Mouse (Mus musculus) T-helper 1 cell (primary cell): ENCODE measurements around the gene Tmem59.

ENCODE experiments used
- in situ Hi-C: fragments of 300-600 bp; cut with MboI, MseI; formaldehyde crosslinking; loops from one replicate; pipeline ENCODE4 v1.15.1; 2025; ENCODE audit warnings: high pct_unique_total_duplicates

The Tmem59 gene

DNA sequence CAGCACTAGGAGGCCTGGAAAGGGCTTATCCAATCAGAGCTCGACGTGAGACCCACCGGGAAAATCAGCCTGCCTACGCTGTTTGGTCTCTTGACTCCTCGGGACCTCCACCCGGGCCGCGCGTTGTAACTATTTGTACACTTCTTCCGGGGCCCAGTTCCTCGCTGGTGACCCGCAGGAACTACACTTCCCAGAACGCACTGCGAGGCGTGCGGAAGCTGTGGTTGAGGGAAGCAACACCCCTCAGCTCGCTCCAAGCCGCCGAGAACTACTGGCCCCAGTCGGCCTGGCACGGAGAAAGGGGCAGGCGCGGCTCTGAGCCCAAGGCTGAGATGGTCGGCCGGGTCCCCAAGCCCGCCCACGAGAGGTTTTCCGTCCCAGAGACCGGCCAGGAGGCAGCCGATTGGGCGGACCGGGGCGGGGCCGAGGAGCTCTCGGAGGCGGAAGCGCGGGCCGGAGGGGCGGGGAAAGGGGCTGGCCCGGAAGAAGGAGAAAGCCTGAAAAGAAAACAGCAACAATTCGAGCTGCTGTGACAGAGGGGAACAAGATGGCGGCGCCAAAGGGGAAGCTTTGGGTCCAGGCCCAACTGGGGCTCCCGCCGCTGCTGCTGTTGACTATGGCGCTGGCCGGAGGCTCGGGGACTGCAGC lies at the start of gene Tmem59:
Tmem59 (plus strand) TSS at position 218 of the 648 bp plus-strand sequence.
- in situ Hi-C loops, result loop anchor here (10.0 kb wide), 1 partner anchor 344 kb away; no protein-coding TSS in a partner anchor

DNA sequence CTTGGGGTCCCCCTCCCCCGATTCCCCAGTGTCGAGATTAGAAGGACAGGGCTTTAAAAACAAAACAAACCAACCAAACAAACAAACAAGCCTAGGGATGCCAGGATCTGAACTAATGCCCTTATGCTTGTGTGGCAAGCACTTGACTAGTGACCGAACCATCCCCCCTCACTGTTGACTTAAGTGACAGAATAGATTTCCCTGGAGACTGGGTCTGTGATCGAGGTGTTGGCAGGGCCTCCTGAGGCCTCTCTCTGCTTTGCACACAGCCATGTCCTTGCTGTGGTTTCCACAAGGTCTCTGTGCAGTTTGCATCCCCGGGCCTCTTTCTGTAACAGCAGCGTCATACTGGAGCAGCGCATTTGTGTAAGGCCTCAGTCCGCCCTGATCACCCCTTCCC lies 48.8 kb upstream of the Tmem59 start:
- in situ Hi-C loops, result no loop called here

DNA sequence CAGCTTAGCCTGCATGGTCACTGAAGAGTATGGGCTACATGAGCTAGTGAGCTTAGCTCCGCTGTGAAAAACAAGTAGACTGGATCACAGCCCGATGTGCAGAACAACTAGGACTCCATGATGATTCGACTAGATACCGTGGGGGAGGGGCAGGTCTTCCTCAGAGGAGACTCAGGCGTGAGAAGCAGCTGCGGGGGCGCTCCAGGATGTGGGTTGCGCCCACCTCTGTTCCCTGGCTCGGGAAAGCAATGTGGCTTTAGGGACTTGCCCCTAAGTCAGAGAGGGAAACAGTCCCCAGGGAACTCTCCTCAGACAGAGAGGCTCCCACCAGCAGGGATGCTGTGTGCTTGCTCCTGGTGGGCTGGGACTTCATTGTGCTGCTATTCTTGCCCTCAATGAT lies 47.7 kb upstream of the Tmem59 start:
- in situ Hi-C loops, result no loop called here

DNA sequence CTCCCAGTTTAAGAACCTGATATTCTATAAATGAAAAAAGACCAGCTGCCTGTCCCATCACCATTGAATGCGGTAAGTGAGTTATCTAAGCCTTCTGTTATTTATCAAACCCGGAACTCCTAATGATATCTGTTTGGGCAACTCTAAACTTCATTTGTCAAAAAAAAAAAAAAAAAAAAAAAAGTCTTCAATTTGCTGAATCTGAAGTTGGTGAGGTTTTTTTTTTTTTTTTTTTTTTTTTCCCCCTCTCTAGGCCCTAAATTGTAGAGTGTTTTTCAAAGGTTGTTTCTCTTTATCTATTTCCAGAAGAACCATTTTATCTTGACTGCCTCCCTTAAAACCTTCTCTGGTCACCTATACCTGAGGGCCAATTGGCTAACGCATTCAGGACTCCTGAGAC lies 43.3 kb upstream of the Tmem59 start:
- in situ Hi-C loops, result no loop called here

DNA sequence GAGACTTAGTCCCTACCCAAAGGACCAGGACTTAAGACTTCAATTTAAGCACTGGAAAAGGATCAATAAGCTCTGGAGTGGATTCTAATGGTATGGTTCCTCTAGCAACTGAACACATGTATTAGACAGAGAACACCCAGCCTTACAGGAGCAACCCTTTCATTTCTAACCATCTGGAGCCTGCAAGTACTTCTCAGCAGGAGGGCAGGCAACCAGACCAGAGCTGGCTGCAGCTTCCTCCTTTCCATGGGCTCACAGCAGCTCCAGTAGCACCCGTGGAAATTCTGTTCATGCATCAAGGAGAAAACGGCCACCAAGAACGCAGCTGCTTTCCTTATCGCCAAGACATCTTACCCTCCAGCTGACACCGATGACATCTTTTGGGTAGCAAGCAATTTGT lies 42.5 kb upstream of the Tmem59 start:
- in situ Hi-C loops, result no loop called here

DNA sequence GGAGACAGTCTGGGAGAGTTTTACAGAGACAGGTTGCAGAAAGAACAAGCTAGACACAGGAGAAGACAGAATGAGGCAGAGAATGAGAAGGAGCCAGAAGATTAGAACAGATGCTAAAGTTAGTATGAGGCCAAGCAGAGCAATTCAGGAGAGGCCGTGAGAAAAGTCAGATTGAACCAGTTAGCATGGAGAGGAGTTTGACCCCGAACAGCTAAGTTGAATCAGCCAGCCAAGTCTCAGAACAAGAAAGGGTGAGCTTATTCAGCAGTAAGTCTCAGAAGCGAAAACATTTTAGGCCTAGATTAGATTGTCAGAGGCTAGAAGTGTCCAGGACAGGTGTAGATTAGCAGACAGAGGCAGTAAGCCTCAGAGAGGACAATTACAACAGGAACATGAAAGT lies 41.7 kb upstream of the Tmem59 start:
- in situ Hi-C loops, result no loop called here

DNA sequence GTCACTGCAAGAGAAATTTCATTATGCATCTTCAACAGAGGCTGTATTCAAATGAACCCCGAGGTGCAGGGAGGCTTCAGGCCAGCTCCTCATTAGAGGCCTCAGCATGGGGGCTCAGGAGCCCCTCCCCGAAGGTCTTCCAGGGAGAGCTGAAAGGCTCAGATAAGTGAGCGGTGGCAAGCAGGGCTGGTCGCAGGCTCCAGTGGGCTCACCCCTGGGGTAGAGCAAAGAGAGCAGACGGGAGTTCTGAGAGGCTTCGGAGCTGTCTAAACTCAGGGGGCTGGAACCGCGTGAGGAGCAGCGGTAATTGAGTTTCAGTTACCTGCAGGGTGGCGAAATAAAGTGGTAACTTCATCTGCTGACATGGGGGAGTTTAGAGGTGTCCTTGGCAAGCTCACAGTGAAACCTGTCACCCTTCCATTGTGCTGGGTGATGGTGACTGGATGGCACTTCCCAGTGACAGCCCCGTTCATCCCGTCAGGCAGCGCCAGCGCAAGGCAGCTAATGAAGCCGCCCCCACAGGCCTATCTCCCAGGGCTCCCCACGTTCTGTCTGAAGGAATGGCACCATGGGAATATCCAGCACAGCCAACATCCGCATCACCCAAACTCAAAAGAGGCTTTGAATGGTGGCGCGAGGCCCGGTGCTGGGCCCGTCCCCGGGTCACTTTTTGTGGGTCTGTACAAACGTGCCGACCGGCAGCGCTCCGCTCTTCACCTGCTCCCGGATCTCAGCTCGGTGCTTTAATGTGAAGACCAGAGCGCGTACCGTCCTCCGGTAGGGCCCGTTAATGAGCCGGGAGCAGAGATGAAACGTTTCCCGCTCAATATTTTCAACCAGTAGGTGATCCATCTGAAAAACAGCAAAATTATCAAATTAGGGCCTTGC lies 39.0 kb upstream of the Tmem59 start:
- in situ Hi-C loops, result no loop called here

DNA sequence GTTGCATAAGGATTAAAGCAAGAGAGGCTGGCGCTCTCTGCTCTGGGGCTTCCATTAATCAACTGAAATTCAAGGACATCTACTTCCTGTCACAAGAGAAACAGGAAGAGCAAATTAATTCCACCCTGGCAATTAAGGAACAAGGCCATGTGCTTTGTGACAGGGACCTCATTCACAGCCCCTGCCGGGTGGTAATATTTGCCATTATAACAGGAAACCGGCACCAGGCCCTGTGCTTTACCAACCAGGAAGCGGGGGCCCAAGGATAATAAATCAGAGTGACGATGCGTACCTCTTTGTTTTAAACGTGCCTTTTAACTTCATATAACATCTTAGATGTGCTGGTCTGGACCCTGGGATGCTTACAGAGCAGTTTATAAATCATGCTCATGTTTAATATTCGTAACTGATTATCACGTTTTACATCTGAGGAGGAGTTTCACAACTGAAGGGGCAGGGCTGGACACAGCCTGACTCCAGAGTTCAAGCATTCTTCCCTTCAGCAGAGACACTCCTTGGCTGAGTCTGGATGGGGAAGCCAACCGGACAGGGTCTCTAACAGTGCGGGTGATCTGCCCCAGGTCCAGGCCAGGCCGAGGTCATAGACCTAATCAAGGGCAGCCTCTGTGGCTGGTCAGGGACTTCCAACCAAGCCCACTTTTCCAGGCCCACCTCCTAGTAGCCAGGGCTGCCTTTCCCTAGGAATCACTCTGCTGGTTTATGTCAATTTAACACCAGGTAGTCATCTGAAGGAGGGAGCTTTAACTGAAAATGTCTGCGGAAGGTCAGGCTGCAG lies 38.2 kb upstream of the Tmem59 start:
- in situ Hi-C loops, result no loop called here

DNA sequence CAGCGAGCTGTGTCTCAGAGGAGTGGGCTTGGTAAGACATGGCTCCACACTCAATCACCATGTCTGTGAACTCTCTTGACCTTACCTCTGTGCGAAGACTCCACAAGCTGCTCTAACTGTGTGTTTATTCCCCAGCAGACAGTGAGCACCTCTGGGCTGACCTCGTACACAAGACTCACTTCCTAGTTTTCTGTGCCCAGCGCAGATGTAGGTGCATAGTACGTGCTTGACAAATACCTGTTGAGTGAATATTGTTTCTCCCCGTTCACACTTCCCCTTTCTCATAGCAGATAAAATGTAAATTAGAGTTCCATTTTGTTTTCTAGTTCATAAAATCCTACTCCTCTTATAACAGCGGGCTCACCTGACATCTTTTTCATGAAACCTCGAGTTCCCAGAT lies 34.7 kb upstream of the Tmem59 start:
- in situ Hi-C loops, result no loop called here

DNA sequence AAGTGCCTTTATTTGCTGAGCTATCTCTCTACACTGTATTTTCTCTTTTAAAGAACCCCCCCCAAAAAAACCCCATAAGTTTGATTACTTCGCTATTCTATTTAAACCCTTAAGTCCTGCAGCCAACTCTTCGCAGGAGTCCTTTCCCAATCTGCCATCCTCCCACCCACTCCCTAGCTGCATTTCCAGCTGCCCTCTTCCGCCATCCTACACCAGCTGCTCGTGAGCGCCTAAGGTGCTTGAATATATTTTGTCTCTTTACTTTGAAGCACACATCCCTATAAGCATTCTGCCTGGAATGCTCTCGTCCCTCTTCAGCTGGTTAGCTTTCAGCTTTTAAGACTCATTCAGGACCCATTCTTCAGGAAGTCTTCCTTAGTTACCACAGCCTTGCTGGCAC lies 27.2 kb upstream of the Tmem59 start:
- in situ Hi-C loops, result no loop called here

DNA sequence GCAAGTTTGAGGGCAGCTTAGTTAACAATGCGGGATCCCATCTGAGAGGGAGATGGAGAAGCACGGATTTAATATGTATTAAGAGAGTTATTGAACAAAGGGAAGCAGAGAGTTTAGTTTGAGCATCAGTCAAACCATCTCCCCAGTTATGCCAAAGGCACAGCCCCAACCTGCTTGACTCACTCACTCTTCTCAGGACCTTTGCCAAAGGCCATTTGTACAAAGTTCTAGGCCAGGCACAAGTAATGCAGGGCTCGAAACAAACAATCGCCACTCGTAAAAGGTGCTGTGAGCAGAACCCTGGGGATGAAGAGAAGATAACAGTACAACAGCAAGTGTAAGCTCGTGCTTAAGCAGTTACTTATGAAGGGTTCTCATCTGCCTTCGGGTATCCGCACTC lies 25.6 kb upstream of the Tmem59 start:
- in situ Hi-C loops, result no loop called here

DNA sequence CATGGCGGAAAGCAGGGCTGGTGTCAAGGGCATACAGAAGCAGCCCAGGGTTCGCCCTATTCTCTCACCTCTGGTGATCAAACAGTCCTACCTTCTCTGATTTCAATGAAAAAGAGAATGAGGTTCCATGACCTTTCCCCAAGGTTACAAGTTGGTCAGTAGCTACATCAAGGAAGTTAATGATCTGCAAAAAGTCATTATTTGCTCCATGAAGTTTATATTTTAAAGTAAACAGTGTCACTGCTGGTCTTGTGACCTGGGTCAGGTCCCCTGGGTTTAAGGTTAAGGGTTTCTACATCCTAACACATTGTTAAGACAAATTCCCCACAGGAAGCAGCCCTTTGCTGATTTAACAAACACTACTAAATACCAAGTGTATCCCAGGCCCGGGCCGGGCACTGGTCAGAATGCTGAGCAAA lies 21.2 kb upstream of the Tmem59 start:
- in situ Hi-C loops, result loop anchor here (5.0 kb wide), 1 partner anchor 340 kb away; no protein-coding TSS in a partner anchor

DNA sequence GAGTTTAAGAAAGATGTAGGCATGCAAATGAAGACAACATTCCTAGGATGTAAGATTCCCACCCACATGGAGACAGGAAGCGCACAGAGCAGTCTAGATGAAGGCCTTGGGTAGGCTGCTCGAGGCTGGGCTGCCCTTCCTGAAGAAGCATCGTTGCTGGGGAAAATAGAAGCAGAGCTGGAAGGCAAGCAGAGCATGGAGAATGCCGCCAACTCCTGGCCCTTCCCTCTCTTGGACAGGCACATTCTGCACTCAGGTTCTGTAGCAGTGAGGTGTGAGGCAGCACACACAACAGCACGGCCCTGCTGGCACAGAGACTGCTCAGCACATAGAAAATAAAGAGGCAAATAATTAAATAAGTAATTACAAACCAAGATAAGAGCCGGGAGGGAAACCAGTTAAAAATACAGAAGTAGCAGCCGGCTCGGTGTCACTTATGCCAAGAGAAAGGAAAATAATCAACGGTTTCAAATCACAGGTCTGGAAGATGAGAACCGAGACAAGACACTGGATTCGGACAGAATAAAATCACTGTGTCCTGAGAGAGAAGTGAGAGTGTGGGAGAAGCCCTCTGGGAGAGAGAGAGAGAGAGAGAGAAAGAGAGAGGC lies 18.9 kb upstream of the Tmem59 start:
- in situ Hi-C loops, result loop anchor here (5.0 kb wide), 1 partner anchor 342 kb away; no protein-coding TSS in a partner anchor

DNA sequence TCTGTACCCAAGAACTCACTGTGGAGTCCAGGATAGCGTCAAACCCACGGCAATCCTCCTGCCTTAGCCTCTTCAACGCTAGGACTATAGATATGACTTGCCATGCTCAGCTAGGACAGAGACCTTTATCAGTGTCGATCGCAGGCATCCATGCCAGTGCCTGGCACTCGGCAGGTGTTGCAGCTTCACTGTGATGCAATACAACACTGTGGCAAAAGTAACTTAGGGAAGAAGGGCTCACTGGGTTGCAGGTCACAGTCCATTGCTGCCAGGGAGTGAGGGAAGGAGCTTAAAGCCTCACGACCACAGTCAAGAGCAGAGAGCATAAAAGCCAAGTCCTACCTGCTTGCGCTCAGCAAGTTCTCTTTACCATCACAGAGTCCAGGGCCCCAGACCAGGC lies 18.0 kb upstream of the Tmem59 start:
- in situ Hi-C loops, result no loop called here

DNA sequence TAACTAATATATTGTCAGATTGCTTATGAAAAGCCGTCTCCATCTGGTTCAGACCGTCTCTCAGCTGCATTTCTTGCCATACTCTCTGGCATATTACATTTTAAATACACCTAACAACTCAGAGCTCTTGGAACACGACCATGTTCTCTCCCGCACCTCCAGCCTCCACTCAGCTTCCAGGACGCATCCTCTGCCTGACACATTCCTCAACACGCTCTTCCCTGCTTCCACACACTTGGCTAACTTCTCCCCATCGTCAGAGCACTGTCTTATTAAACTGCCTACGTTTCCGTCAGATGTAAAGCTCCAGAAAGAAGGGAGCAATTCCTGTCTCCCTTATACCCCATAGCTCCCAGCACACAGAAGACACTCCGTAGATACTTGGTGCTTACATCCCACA lies 14.9 kb upstream of the Tmem59 start:
- in situ Hi-C loops, result no loop called here

DNA sequence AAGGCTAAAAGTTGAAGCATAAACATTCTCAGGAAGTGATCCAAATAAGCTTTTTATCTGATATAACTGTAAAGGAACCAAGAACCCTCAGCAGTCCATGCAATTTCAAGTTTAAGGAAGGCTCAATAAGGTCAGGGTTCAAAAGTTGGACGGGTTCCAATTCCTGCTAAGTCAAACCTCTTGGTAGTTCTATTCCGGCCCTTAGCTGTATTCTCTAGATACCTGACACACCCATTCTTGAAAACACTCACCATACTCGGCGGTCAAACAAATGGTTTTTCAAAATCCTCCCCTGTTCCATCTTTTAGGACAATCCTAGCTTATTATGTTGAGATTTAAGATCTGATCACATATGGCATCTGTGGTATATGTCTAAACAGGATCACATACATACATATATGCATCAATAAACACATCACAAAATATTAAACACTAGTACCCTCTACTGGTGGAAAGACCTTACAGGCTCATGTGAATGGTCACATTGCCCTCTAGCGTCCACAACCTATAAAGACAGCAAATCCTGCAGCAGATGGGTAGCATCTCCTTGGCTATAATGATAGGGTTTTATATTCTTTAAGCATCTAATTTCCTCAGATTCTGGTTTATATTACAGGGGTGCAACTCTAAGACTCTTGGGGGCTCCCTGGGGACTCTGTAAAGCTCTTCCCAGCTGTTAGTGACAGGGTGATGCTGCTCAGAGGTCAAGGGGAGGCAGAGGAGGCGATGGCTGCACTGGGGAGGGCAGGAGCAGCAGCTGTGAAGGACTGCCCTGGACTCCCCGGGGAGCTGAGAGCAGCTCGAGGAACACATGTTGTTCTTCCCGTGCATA lies 14.2 kb upstream of the Tmem59 start:
- in situ Hi-C loops, result no loop called here

DNA sequence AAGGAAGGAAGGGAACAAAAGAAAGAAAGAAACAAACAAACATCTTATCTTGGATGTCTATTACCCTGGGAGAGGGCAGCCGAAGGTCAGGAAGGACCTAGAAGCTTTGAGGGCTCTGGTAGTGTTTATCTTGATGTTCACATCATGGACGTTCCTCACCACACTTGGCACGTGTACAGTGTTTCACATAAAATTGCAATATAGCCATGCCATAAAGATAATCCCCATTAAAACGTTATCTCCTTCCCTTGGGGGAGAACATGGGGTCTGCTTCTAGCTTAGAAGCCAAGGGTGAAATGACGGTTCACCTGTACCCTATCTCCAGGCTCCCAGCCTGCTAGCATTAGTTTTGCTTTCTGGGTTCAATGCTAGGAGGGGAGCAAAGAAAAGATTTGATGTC lies 11.5 kb upstream of the Tmem59 start:
- in situ Hi-C loops, result no loop called here

DNA sequence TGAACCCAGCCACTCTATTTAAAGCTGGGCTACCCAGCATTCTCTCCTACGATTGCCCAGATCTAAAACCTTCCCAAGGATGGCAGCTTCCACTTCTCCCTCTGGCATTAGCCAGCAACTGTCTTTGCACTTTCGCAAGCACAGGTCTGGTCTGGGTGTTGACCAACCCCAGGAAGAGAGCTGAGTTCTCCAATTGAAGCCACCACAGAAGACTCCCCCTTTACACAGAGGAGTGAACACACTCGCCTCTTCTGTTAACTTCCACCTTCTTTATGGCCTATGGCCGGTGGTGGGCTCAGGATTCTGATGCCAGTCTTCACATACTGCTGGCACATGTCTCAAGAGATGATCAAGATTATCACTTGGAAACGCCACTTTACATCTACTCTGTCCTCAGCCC lies 10.4 kb upstream of the Tmem59 start:
- in situ Hi-C loops, result no loop called here

DNA sequence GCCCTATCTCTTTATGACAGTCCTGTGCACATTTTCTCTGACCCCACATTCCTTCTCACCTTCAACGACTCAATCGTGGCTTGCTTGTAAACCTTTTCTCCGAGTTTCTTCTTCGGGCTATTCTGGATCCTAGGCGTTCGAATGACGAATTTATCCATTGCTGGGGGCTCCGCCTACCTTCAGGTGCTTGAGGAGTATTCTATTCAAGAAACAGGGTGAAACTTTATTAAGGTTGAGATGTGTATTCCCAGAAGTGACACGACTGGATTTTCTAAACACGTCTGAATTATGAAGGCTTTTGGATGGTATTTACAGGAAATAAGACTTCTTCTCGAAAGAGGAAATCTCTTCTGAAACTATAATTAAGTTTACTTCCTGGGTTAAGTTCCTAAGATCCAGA lies 693 bp upstream of the Tmem59 start:
- in situ Hi-C loops, result loop anchor here (10.0 kb wide), 1 partner anchor 343 kb away; no protein-coding TSS in a partner anchor

DNA sequence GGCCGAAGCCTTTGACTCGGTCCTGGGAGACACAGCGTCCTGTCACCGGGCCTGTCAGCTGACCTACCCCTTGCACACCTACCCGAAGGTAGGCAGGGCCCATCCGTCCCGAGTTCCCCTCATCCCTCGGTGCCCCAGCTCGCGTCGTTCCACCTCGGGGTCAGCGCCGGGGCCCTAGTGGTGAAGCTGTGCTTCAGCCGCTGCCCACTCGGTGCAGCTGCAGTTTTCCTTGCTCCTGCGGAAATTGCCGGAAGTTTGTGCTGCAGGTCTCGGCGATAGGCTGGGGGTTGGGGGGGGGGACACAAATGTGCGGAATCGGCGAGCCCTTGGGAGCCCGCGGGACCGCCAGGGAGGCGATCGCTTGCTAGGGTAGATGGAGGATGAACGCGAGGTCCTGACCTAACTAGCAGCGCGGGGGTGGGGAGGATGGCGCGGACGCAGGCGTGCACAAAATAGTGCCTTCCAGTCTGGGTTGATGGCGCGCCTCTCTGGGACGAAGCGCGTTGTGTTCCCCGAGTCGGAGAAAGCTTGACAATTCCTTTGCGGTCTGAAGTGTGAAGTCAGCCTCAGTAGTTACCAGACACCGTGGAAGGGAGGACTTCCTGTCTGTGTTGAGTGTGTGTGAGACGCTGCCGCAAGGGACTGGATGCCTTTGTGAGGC lies 761 bp downstream of the Tmem59 start, which contains the start of gene Tceanc2:
Tceanc2 (minus strand) TSS at position 287 of the 661 bp plus-strand sequence.
- in situ Hi-C loops, result loop anchor here (10.0 kb wide), 1 partner anchor 344 kb away; no protein-coding TSS in a partner anchor
